Mouse (Mus musculus) midbrain, embryonic 10.5 days (tissue): ENCODE measurements around the gene Vmn1r188. TPM values are rescaled to one million over a fixed set of nuclear protein-coding genes. Genes with fewer than 3 reads are reported as not detected.
"Not testable (repeated sequence)": the region's sequence is repeated elsewhere in the genome, so short reads cannot be mapped to it uniquely, and the experiment has no call there.

Source experiments
- DNase-seq: peaks from one replicate; pipeline ENCODE4 v3.0.0-alpha.2; 2017; ENCODE audit warnings: low spot score
- H3K27ac ChIP-seq: fragments of 300-500 bp; sonication (generic); replicated peaks from 2 replicates; pipeline ENCODE4 v1.5.1; 2016; ENCODE audit warnings: mild to moderate bottlenecking
- H3K27me3 ChIP-seq: fragments of 300-500 bp; sonication (generic); 2 replicates; pipeline ENCODE4 v1.6.1; 2016; ENCODE audit warnings: low read depth, mild to moderate bottlenecking; ENCODE audit not compliant: poor library complexity, severe bottlenecking
- H3K36me3 ChIP-seq: fragments of 300-500 bp; sonication (generic); 2 replicates; pipeline ENCODE4 v1.6.1; 2016; ENCODE audit warnings: mild to moderate bottlenecking, moderate library complexity
- H3K4me1 ChIP-seq: fragments of 300-500 bp; sonication (generic); 2 replicates; pipeline ENCODE4 v1.6.1; 2016
- H3K4me3 ChIP-seq: fragments of 300-500 bp; sonication (generic); 2 replicates; pipeline ENCODE4 v1.5.1; 2016; ENCODE audit warnings: mild to moderate bottlenecking, moderate library complexity
- H3K9me3 ChIP-seq: fragments of 300-500 bp; sonication (generic); replicated peaks from 2 replicates; pipeline ENCODE4 v1.6.1; 2016; ENCODE audit warnings: mild to moderate bottlenecking
- WGBS: fragments of 180-500 bp; shearing (Covaris S2); methylation state at CpG from one replicate; pipeline ENCODE4 v1.1.7; 2016; 5-methylcytosine and 5-hydroxymethylcytosine counted together
- polyA plus RNA-seq: library from polyadenylated mRNA; unstranded; fragments of >200 nt; fragmentation: Nextera tagmentation; extraction: Ambion mirVana; gene quantifications from 2 replicates; pipeline ENCODE4 v1.2.1, GENCODE M21; 2016

Gene Vmn1r188
- polyA plus RNA-seq = not detected in 2 replicates

DNA sequence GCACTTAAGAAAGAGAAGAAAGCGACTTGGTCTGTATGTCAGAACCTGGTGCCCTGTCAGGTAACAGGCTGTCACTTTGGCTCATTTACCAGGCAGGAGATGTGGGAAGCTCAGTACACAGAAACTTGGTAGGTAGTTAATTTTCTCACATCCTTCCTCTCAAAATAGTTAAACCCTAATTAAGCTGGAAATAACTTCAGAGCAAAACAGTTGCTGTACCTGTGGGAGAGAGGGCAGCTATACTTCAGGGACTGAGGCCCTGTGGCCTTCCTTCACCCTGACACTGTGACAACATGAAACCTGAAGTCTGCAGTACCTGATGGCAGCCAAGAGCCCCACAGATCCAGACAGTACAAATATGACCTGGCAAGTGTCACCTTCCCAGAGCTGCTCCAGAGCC, at the start of gene Vmn1r188:
TSS of gene Vmn1r188 (plus strand) at position 301 of the 400 bp plus-strand sequence.
- not testable (repeated sequence) for H3K9me3 ChIP-seq, H3K36me3 ChIP-seq, H3K4me1 ChIP-seq, H3K27ac ChIP-seq, DNase-seq, H3K4me3 ChIP-seq, H3K27me3 ChIP-seq
- WGBS = 85% methylated on average over 1 of the region's 1 CpGs

DNA sequence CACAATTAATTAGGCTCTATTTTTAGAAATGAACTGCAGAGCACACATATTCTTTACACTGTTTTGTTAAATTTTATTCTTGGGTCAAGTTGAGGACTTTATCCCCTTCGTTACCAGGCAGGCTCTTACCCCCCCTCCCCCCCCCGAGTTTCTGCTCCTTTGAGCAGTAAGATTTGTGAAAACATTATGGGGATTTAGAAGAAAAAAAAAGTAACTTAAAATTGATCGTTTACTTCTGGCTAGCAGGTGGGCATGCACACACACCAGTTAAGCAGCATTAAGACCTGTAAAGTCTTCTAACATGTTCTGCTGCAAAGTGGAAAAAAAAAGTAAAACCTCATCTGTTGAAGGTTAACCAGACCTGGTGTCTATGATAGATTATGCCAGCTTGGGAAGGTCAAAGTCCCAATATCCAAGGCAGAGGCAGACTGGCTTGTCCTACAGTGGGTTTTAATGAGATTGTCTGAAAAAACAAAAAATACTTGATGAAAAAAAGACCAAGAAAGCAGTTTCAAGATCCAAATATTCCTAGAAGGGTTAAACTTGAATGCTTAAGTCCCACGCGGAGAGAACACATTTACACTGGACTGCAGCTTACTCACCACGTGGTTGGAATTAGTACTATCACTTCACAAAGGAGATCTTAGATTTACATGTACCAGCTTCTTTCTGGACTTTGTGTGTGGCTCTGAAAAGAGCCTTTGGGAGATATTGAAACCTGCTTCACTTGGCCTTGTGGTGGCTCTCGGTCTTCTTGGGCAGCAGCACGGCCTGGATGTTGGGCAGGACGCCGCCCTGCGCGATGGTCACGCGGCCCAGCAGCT, 49.6 kb upstream of the Vmn1r188 start:
- H3K4me1 ChIP-seq = peaks cover 32% of the 10 kb centered on the region
- H3K9me3 ChIP-seq = no peaks in the 10 kb centered on the region
- no peaks in the 10 kb centered on the region for H3K36me3 ChIP-seq
- H3K27me3 ChIP-seq = no peaks in the 10 kb centered on the region
- peak overlapping the region; percentile 93 for H3K27ac ChIP-seq
- under 1% methylated on average over 14 of the region's 14 CpGs for WGBS
- peak; percentile 57 for DNase-seq
- H3K4me3 ChIP-seq = peak overlapping the region; percentile 58

DNA sequence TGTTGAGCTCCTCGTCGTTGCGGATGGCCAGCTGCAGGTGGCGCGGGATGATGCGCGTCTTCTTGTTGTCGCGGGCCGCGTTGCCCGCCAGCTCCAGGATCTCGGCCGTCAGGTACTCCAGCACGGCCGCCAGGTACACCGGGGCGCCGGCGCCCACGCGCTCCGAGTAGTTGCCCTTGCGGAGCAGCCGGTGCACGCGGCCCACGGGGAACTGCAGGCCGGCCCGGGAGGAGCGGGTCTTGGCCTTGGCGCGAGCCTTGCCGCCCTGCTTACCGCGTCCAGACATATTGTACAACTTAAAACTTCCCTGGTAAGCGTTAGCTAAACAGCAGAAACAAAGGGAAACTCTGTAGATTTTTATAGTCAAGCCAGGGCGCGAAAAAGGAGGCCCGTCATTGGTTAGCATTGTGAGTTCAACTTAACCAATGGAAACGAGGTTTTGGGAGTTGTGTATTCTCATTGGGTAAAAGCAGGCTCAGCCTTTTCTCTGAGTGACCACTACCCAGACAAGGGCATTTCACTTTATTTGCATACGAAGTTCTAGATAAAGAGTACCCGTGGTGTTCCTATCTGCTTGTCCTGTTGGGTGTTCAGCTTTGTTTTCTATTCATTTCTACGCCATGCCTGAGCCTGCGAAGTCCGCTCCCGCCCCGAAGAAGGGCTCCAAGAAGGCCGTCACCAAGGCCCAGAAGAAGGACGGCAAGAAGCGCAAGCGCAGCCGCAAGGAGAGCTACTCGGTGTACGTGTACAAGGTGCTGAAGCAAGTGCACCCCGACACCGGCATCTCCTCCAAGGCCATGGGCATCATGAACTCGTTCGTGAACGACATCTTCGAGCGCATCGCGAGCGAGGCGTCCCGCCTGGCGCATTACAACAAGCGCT, 48.7 kb upstream of the Vmn1r188 start, which contains the start of the genes Hist1h2ah and Hist1h2bk:
TSS of gene Hist1h2ah (minus strand) at position 302 of the 882 bp plus-strand sequence.
TSS of gene Hist1h2bk (plus strand) at position 604 of the 882 bp plus-strand sequence.
- H3K27me3 ChIP-seq = not testable (repeated sequence)

DNA sequence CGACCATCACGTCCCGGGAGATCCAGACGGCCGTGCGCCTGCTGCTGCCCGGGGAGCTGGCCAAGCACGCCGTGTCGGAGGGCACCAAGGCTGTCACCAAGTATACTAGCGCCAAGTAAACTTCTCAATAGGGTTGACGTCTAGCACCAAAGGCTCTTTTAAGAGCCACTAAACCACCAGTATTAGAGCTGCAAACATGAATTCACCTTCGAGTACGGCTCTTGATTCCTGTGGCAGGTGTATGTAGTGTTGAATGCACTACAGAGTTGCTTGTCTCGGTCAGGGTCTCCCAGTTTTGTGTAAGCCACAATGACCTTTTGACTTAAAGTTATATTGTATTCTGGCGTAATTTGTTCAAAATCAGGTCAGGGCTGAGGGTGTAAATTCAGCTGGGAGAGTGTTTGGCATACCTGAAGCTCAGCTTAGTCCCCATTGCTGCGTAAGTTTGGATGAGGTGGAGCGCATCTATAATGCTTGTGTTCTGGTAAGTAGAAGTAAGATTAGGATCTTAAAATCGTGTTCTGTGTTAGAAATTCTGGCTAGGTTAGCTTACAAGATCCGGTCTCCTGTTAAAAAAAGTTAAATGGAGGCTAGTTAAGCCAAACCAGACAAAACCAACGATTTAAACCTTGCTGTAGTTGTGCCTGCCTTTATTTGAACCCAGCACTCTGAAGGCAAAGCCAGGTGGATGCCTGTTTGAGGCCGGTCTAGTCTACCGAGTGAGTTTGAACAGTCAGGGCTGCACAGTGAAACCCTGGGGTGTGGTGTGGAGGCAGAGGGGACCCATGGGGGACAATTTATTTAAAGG, 47.9 kb upstream of the Vmn1r188 start:
- 3% methylated on average over 23 of the region's 23 CpGs for WGBS
- H3K4me1 ChIP-seq = peaks cover 43% of the 10 kb centered on the region
- DNase-seq = peak; percentile 56

More for the DNA sequence above, 48.7 kb upstream of the Vmn1r188 start, which contains the start of the genes Hist1h2ah and Hist1h2bk:
- H3K4me3 ChIP-seq = peak within 1 kb of the TSS; percentile 58
- WGBS = 1% methylated on average over 28 of the region's 69 CpGs
- DNase-seq = peak; percentile 87
- H3K9me3 ChIP-seq, H3K36me3 ChIP-seq: not testable (repeated sequence)
- peak within 1 kb of the TSS; percentile 95 for H3K27ac ChIP-seq
- H3K4me1 ChIP-seq = peaks cover 39% of the 10 kb centered on the region

DNA sequence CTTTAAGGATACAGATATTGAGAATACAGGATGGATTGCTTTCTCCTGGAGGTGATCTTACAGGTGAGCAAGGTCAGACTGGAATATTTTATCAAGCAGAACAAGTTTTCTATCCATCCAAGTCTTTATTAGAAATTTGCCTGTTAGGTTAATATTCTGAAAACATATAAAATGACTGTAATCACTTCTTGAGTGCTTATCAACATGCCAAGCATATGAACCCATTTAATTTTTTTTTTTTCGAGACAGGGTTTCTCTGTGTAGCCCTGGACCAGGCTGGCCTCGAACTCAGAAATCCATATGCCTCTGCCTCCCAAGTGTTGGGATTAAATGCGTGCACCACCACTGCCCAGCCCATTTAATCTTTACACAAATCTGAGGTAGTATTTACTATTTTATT, 47.3 kb upstream of the Vmn1r188 start:
- H3K27ac ChIP-seq = peak overlapping the region; percentile 95
- H3K36me3 ChIP-seq = no peaks in the 10 kb centered on the region
- 62% methylated on average over 3 of the region's 3 CpGs for WGBS
- no peak for DNase-seq
- H3K27me3 ChIP-seq = no peaks in the 10 kb centered on the region
- H3K4me1 ChIP-seq = peaks cover 49% of the 10 kb centered on the region
- H3K9me3 ChIP-seq = no peaks in the 10 kb centered on the region
- peak overlapping the region; percentile 54 for H3K4me3 ChIP-seq

More for the DNA sequence above, 47.9 kb upstream of the Vmn1r188 start:
- Histone ChIP-seq H3K27me3 (no peaks in the 10 kb centered on the region), H3K9me3 (no peaks in the 10 kb centered on the region), H3K4me3 (peak overlapping the region; percentile 54), H3K36me3 (no peaks in the 10 kb centered on the region), H3K27ac (peak overlapping the region; percentile 95)

DNA sequence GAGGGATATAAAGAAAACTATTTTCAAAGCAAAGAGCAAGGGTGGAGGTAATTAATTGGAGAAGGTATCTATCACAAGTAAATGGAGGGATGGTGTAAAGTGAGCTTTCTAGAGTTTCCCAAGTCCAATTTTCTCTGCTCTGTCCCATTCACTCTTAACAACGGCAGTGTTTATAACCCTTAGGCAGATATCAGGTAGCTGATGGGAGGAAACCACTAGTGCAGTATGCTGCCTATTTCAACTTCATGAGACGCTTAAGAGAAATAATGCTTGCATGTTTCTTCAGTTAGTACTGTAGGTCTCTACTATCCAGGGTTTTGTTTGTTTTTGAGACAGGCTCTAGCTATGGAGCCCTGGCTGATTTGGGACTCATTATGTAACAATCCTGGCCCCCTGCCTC, 46.8 kb upstream of the Vmn1r188 start:
- Histone ChIP-seq H3K4me1 (peaks cover 53% of the 10 kb centered on the region), H3K27me3 (no peaks in the 10 kb centered on the region), H3K27ac (peak overlapping the region; percentile 95), H3K9me3 (no peaks in the 10 kb centered on the region), H3K36me3 (no peaks in the 10 kb centered on the region), H3K4me3 (peak overlapping the region; percentile 20)
- WGBS = 83% methylated on average over 2 of the region's 2 CpGs
- no peak for DNase-seq

DNA sequence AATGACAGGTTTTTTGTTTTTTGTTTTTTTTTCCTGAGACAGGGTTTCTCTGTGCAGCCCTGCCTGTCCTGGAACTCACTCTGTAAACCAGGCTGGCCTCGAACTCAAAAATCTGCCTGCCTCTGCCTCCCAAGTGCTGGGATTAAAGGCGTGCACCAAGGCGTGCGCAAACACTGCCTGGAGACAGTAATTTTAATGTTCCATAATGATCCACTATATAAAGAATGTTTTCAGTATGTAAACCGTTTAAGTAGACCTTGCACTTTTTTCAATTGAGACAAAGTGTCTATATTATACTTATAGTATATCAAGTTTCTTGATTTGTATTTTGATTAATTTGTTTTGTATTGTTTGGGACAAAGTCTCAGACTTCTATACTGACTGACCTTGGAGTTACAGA, 44.9 kb upstream of the Vmn1r188 start:
- 68% methylated on average over 5 of the region's 5 CpGs for WGBS

DNA sequence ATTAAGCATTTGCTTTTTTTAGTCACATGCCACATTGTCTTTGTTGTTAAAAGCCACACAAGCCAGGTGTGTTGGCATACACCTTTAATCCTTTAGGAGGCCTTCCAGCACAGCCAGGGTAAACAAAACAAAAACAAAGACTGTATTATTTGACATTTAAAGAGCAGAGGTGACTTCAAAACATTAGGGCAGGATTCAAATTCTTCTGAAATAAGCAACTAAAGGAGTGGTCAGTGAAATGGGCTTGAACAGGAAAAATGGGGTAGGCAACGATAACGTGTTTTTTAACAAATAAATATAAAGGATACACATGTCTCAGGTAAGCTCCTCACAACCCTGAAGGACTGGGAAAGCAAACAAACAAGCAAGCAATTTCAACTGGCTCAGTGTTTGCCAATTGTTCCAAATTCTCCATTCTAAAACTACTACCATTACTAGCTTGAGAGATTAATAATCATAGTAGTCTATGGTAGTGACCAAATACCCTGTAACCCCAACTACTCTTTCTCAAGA, 44.2 kb upstream of the Vmn1r188 start:
- Histone ChIP-seq H3K27ac (peak overlapping the region; percentile 95), H3K9me3 (no peaks in the 10 kb centered on the region), H3K4me3 (peak overlapping the region; percentile 61), H3K27me3 (no peaks in the 10 kb centered on the region), H3K4me1 (peaks cover 51% of the 10 kb centered on the region), H3K36me3 (no peaks in the 10 kb centered on the region)
- whole genome bisulfite sequencing = 5% methylated on average over 2 of the region's 2 CpGs
- no peak for DNase-seq

More for the DNA sequence above, 44.9 kb upstream of the Vmn1r188 start:
- Histone ChIP-seq H3K4me1 (peaks cover 49% of the 10 kb centered on the region), H3K9me3 (no peaks in the 10 kb centered on the region), H3K4me3 (peak overlapping the region; percentile 61), H3K27me3 (no peaks in the 10 kb centered on the region), H3K27ac (peak overlapping the region; percentile 95), H3K36me3 (no peaks in the 10 kb centered on the region)
- no peak for DNase-seq

DNA sequence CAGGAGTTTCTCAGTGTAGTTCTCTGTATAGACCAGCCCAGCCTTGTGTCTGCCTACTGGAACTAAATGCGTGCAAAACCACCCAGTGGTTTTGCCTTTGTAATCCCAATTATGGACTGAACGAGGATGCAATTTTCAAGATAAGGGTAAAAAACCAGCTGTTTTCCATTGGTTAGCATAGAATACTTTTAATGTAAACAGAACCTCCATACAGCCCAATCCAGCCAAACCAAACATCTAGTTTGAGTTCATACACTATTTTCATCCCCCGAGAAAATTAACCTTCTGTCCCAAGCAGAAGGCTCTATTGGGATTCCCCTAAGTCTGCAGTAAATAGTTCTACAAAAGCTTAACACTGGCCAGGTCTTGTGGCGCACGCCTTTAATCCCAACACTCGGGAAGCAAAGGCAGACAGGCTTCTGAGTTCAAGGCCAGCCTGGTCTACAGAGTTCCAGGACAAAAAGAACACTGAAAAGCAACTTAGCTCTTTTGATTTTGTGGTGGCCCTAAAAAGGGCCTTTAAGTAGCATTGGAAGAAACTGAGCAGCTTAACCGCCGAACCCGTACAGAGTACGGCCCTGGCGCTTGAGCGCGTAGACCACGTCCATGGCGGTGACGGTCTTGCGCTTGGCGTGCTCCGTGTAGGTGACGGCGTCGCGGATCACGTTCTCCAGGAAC, 43.6 kb upstream of the Vmn1r188 start:
- no peaks in the 10 kb centered on the region for H3K36me3 ChIP-seq

DNA sequence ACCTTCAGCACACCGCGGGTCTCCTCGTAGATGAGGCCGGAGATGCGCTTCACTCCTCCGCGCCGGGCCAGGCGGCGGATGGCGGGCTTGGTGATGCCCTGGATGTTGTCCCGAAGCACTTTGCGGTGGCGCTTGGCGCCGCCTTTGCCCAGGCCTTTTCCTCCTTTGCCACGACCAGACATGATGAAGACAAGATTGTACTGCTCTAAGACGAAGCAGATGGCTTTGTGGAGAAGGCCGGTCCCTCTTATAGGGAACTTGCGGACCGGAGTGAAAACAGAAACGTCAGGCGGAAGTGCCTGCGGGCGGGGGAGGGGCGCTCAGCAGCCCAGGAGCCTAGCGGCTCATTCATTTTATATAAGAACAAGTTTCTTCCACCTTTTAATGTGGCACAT, 43.1 kb upstream of the Vmn1r188 start, which contains the start of gene Hist1h4i:
TSS of gene Hist1h4i (minus strand) at position 221 of the 395 bp plus-strand sequence.
- under 1% methylated on average over 27 of the region's 27 CpGs for WGBS
- DNase-seq = peak; percentile 94
- Histone ChIP-seq H3K27ac (peak within 1 kb of the TSS; percentile 95), H3K4me1 (peaks cover 50% of the 10 kb centered on the region), H3K4me3 (peak within 1 kb of the TSS; percentile 61)
- not testable (repeated sequence) for H3K9me3 ChIP-seq, H3K27me3 ChIP-seq, H3K36me3 ChIP-seq

More for the DNA sequence above, 43.6 kb upstream of the Vmn1r188 start:
- DNase-seq = peak; percentile 60
- peak overlapping the region; percentile 95 for H3K27ac ChIP-seq
- H3K4me1 ChIP-seq = peaks cover 51% of the 10 kb centered on the region
- no peaks in the 10 kb centered on the region for H3K27me3 ChIP-seq
- WGBS = under 1% methylated on average over 24 of the region's 24 CpGs
- no peaks in the 10 kb centered on the region for H3K9me3 ChIP-seq
- peak overlapping the region; percentile 61 for H3K4me3 ChIP-seq
